Mouse (Mus musculus) midbrain, embryonic 14.5 days (tissue): ENCODE measurements around the gene Srm. TPM values are rescaled to one million over a fixed set of nuclear protein-coding genes. Genes with fewer than 3 reads are reported as not detected.

Experiments
- polyA plus RNA-seq: library from polyadenylated mRNA; unstranded; fragments of >200 nt; fragmentation: Nextera tagmentation; extraction: Ambion mirVana; gene quantifications from 2 replicates; pipeline ENCODE4 v1.2.1, GENCODE M21; 2014

Srm gene
- polyA plus RNA-seq, 1 experiment from 2014 or later = 146 TPM

Other genes with a start within 250 kb of the Srm start
- 14.7 and 15.9 TPM in 2 replicates for gene Ubiad1, start 146.7 kb upstream of the Srm start, polyA plus RNA-seq
- 30.6 and 34.8 TPM in 2 replicates for gene Mtor, start 142.9 kb upstream of the Srm start, polyA plus RNA-seq
- 0.26 and 0.41 TPM in 2 replicates for gene Angptl7, start 91.0 kb upstream of the Srm start, polyA plus RNA-seq
- gene Exosc10, start 33.1 kb upstream of the Srm start, polyA plus RNA-seq = 76.5 and 93.2 TPM in 2 replicates
- gene Masp2, start 11.1 kb downstream of the Srm start, polyA plus RNA-seq = 0.51 and 1.00 TPM in 2 replicates
- 105 and 106 TPM in 2 replicates for gene Tardbp, start 35.5 kb downstream of the Srm start, polyA plus RNA-seq
- not detected in 2 replicates for gene Gm572, start 51.8 kb downstream of the Srm start, polyA plus RNA-seq
- gene Casz1, start 212.9 kb downstream of the Srm start, polyA plus RNA-seq = 2.1 and 3.1 TPM in 2 replicates